Mouse (Mus musculus) midbrain, embryonic 16.5 days (tissue): ENCODE data around the gene Psg20. TPM values are rescaled to one million over a fixed set of nuclear protein-coding genes. Genes with fewer than 3 reads are reported as not detected.
"Not testable (repeated sequence)": the region's sequence is repeated elsewhere in the genome, so short reads cannot be mapped to it uniquely, and the experiment has no call there.

Source experiments
- ATAC-seq: fragments of 200-750 bp; cut with Nextera tagmentation; 2 replicates; pipeline ENCODE4 v1.8.0; 2017; ENCODE audit warnings: moderate TSS enrichment
- H3K27ac ChIP-seq: fragments of 300-500 bp; sonication (generic); 2 replicates; pipeline ENCODE4 v1.5.1; 2014; ENCODE audit warnings: mild to moderate bottlenecking, low read length, mixed read lengths
- H3K27me3 ChIP-seq: fragments of 300-500 bp; sonication (generic); 2 replicates; pipeline ENCODE4 v1.6.1; 2014; ENCODE audit warnings: low read depth, low read length, mixed read lengths; ENCODE audit not compliant: control insufficient read depth, insufficient read depth
- H3K36me3 ChIP-seq: fragments of 300-500 bp; sonication (generic); 2 replicates; pipeline ENCODE4 v1.6.1; 2014; ENCODE audit warnings: mild to moderate bottlenecking, low read length, moderate library complexity, mixed read lengths; ENCODE audit not compliant: control insufficient read depth, insufficient read depth
- H3K4me1 ChIP-seq: fragments of 300-500 bp; sonication (generic); 2 replicates; pipeline ENCODE4 v1.6.1; 2014; ENCODE audit warnings: mild to moderate bottlenecking, low read length, mixed read lengths; ENCODE audit not compliant: control insufficient read depth, insufficient read depth
- H3K4me2 ChIP-seq: fragments of 300-500 bp; sonication (generic); 2 replicates; pipeline ENCODE4 v1.6.1; 2014; ENCODE audit warnings: mild to moderate bottlenecking, low read length, mixed read lengths
- H3K4me3 ChIP-seq: fragments of 300-500 bp; sonication (generic); 2 replicates; pipeline ENCODE4 v1.5.1; 2014; ENCODE audit warnings: low read depth, mild to moderate bottlenecking, low read length, moderate library complexity, mixed read lengths
- H3K9ac ChIP-seq: fragments of 300-500 bp; sonication (generic); 2 replicates; pipeline ENCODE4 v1.6.1; 2014; ENCODE audit warnings: low read depth, low read length, mixed read lengths
- H3K9me3 ChIP-seq: fragments of 300-500 bp; sonication (generic); replicated peaks from 2 replicates; pipeline ENCODE4 v1.6.1; 2014; ENCODE audit warnings: mild to moderate bottlenecking, low read length, mixed read lengths; ENCODE audit not compliant: control insufficient read depth, poor library complexity, severe bottlenecking
- WGBS: fragments of 180-500 bp; shearing (Covaris S2); extraction: QIAGEN DNeasy Blood & Tissue Kit; methylation state at CpG from one replicate; pipeline ENCODE4 v1.1.7; 2014; 5-methylcytosine and 5-hydroxymethylcytosine counted together
- polyA plus RNA-seq: library from polyadenylated mRNA; unstranded; fragments of >200 nt; fragmentation: Nextera tagmentation; extraction: Ambion mirVana; gene quantifications from 2 replicates; pipeline ENCODE4 v1.2.1, GENCODE M21; 2015

Psg20 gene
- not detected in 2 replicates for polyA plus RNA-seq

DNA sequence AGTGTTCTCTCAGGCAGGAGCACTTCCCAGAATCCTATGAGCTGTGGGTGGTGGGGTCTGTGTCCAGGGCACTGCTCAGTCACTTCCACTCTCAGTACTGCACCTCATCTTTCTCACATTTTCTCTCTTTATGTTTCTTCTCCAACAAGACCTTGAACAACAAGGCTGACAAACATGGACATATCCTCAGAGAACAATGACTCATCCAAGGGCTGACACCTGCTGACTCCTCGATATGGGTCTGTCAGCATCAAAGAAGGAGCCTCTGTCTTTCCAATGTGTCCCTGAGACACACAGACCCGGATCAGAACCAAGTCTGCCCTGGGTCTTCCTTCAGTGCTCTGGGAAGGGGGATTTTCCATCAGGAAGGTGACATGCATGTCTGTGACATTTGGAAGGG, at the start of gene Psg20:
Gene Psg20, minus strand, starts transcription at position 101 of the 400 bp plus-strand sequence.
- Histone ChIP-seq H3K27ac (no peak within 1 kb of the TSS), H3K4me1 (no peaks in the 10 kb centered on the region), H3K27me3 (no peaks in the 10 kb centered on the region), H3K9me3 (no peaks in the 10 kb centered on the region), H3K4me2 (no peak within 1 kb of the TSS), H3K9ac (no peak within 1 kb of the TSS), H3K4me3 (no peak within 1 kb of the TSS), H3K36me3 (no peaks in the 10 kb centered on the region)
- 69% methylated on average over 2 of the region's 2 CpGs for WGBS
- ATAC-seq, result no peak

DNA sequence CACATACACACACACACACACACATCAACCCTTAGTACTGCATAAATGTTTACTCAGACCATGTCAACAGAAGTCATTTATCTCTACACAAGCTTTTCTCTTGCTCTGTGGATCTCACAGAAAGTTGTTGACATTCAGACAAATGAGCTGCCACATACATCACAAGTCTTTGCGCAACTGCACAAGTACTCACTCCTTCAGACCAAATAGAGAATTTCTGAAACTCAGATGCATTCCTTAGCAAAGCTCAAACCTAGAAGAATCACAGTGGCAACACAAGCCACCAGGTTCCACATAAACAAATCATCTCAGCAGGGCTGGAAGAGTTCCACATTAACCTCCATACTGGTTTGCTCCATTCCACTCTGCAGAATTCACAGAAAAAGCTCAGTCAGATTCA, 48.5 kb upstream of the Psg20 start:
- H3K27me3 ChIP-seq, result no peaks in the 10 kb centered on the region
- H3K9me3 ChIP-seq, result no peaks in the 10 kb centered on the region
- H3K4me2 ChIP-seq, result no peak overlapping the region
- WGBS, result 91% methylated on average over 1 of the region's 1 CpGs
- H3K4me3 ChIP-seq, result no peak overlapping the region
- no peak overlapping the region for H3K27ac ChIP-seq
- H3K36me3 ChIP-seq, result no peaks in the 10 kb centered on the region
- no peak for ATAC-seq
- H3K4me1 ChIP-seq, result no peaks in the 10 kb centered on the region
- H3K9ac ChIP-seq, result no peak overlapping the region

DNA sequence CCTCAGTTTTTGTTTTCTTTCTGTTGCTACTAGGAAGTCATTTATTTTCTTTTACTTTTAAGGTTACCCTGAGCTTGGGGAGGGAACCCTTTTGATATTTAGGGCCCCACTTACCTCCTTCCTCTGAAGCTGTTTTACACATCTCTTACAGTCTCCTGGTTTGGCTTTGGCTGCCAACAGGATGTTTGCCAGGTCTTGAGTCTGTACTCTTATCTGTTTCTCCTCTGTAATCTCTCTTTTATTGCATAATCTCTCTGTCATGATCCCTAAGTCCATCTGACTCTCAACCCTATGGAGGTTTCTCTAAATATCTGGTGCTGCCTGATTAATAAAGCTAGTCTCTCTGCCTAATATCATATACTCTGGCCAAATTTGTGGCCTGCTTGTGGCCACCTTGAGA, 47.1 kb upstream of the Psg20 start:
- Histone ChIP-seq H3K36me3 (no peaks in the 10 kb centered on the region), H3K27ac (no peak overlapping the region), H3K9ac (no peak overlapping the region), H3K4me3 (no peak overlapping the region), H3K4me1 (no peaks in the 10 kb centered on the region), H3K4me2 (no peak overlapping the region), H3K9me3 (no peaks in the 10 kb centered on the region), H3K27me3 (no peaks in the 10 kb centered on the region)
- no peak for ATAC-seq

DNA sequence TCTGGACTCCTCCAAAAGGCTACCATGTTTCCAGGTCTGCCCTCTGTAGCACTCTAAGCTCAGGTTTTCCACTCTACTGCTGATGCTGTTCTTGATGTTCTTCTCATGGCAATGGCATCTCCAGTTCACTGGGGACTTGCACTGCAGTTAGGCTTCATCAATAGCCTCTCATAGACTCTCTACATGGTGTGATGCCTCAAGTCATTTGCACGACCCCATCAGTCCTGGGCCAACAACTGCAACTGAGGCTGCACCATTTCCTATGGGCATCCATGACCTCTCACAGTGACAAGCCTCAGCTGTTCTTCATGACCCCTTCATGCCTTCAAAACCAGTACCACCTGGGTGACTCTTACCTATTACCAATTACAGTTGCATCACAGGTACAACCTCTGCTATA, 42.4 kb upstream of the Psg20 start:
- no peaks in the 10 kb centered on the region for H3K27me3 ChIP-seq
- H3K36me3 ChIP-seq, result no peaks in the 10 kb centered on the region
- WGBS, result 82% methylated on average over 1 of the region's 1 CpGs
- ATAC-seq, result no peak
- H3K4me1 ChIP-seq, result no peaks in the 10 kb centered on the region
- no peak overlapping the region for H3K4me3 ChIP-seq
- H3K27ac ChIP-seq, result no peak overlapping the region
- no peak overlapping the region for H3K9ac ChIP-seq
- H3K9me3 ChIP-seq, result no peaks in the 10 kb centered on the region
- no peak overlapping the region for H3K4me2 ChIP-seq

DNA sequence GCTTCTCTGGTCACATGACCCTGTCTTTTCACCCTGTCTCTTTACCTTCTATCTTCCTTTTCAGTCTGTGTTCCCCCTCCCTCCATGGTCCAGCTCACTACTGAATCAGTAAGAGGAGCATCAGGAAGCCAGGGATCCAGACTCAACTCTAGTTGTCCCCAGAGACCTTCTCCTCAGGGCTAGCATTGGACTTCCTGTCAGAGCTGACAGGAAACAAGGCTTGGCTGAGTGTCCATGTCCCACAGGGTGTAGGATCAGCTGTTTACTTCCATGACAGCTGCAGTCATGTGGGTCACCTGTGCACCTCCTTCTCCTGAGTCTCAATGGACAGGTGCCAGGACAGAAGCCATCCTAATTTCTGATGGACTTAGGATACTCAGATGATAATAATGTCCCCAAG, 39.9 kb upstream of the Psg20 start:
- not testable (repeated sequence) for H3K4me2 ChIP-seq, H3K4me1 ChIP-seq, H3K27me3 ChIP-seq, H3K4me3 ChIP-seq, ATAC-seq, H3K9ac ChIP-seq, H3K27ac ChIP-seq, H3K9me3 ChIP-seq, H3K36me3 ChIP-seq

DNA sequence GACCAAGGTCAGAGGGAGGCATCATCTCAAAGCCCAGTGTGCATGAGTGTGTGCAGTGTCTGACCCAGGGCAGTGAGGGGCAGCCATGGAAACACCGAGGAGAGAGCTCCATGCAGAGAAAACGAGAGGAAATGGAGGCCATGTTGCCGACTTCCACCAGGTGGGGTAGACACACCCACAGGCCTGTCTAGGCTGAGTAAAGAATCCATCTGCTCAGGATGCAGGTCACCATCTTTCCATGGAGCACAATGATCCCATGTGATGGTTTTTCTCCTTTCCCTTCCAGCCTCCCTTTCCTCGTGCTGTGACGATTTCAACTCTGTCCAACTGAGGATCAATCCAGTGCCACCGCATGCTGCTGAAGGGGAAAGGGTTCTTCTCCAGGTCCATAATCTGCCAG, 38.0 kb upstream of the Psg20 start:
- Histone ChIP-seq H3K27ac (no peak overlapping the region), H3K36me3 (no peaks in the 10 kb centered on the region), H3K4me3 (no peak overlapping the region), H3K9ac (no peak overlapping the region), H3K4me1 (no peaks in the 10 kb centered on the region), H3K27me3 (no peaks in the 10 kb centered on the region), H3K9me3 (no peaks in the 10 kb centered on the region), H3K4me2 (no peak overlapping the region)
- no peak for ATAC-seq
- 80% methylated on average over 6 of the region's 6 CpGs for WGBS

DNA sequence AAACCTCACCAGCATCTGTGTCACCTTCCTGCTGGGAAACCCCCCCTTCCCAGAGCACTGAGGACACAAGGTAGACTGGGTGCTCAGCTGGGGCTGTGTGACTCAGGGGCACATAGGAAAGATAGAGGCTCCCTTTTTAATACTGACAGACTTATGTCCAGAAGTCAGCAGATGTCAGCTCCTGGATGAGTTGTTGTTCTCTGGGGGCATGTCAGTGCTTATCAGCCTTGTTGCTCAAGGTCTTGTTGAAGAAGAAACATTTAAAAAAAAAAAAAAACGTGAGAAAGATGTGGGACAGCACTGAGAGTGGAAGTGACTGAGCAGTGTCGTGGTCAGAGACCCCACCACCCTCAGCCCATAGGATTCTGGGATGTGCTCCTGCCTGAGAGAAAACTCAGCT, 31.8 kb upstream of the Psg20 start, which contains the start of gene Psg22:
Gene Psg22, plus strand, starts transcription at position 301 of the 400 bp plus-strand sequence.
- Histone ChIP-seq H3K4me3 (no peak within 1 kb of the TSS), H3K9me3 (no peaks in the 10 kb centered on the region), H3K36me3 (no peaks in the 10 kb centered on the region), H3K27me3 (no peaks in the 10 kb centered on the region), H3K4me1 (no peaks in the 10 kb centered on the region), H3K4me2 (no peak within 1 kb of the TSS), H3K27ac (no peak within 1 kb of the TSS), H3K9ac (no peak within 1 kb of the TSS)
- 39% methylated on average over 2 of the region's 2 CpGs for WGBS
- no peak for ATAC-seq

DNA sequence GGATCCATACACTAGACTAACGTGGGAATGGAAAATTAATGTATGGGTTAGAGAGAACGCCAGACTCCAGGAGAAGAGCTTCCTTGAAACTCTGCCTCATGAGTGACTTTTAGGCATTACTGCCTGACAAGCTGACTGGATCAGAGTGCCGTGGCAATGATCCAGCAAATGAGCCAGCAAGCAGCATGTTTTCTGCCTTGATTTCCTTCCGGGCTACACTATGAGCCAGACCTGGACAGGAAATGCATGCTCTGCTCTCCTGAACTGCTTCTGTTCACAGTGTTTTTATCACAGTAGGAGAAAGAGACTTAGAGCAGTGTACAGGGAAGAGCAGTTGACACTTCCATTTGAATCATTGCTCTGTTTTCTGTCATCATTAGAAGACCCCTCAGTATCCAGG, 29.6 kb upstream of the Psg20 start:
- no peak overlapping the region for H3K27ac ChIP-seq
- no peak for ATAC-seq
- no peak overlapping the region for H3K9ac ChIP-seq
- no peaks in the 10 kb centered on the region for H3K36me3 ChIP-seq
- no peaks in the 10 kb centered on the region for H3K27me3 ChIP-seq
- H3K4me2 ChIP-seq, result no peak overlapping the region
- H3K9me3 ChIP-seq, result no peaks in the 10 kb centered on the region
- no peaks in the 10 kb centered on the region for H3K4me1 ChIP-seq
- H3K4me3 ChIP-seq, result no peak overlapping the region
- 52% methylated on average over 4 of the region's 4 CpGs for WGBS

DNA sequence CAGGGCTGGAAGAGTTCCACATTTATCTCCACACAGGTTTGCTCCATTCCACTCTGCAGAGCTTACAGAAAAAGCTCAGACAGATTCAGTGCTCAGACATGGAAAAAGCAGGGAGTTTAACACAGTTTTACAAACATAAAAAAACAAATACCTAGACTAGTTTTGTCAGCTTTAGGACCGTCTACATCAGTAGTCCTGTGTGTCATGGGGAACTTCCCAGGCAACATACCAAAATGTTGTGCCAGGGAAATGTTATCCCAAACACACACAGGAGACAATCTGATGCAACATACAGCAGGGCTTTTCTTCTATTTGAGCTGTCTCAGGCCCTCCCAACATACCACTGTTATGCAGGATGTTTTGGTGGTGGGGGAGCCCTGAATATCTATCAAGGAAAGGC, 24.9 kb upstream of the Psg20 start:
- H3K4me3 ChIP-seq, result no peak overlapping the region
- H3K27ac ChIP-seq, result no peak overlapping the region
- no peak overlapping the region for H3K4me2 ChIP-seq
- no peak overlapping the region for H3K9ac ChIP-seq
- no peak for ATAC-seq
- H3K4me1 ChIP-seq, result no peaks in the 10 kb centered on the region
- WGBS, result 60% methylated on average over 1 of the region's 1 CpGs
- no peaks in the 10 kb centered on the region for H3K27me3 ChIP-seq
- no peaks in the 10 kb centered on the region for H3K36me3 ChIP-seq
- no peaks in the 10 kb centered on the region for H3K9me3 ChIP-seq

DNA sequence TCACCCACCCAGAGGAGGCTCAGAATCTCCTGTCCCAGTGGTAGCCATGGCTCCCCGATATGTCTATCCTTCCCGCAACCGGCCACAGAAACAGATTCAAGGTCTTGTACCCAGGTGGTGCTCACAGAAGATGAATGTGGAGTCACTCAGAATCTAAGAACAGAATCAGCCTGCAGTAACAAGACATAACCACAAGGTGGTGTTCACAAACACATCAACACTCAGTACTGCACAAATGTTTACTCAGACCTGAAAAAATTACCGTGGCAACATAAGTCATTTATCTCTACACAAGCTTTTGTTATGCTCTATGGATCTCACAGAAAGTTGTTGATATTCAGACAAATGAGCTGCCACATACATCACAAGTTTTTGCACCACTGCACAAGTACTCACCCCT, 24.3 kb upstream of the Psg20 start:
- not testable (repeated sequence) for H3K4me1 ChIP-seq, H3K9me3 ChIP-seq, H3K36me3 ChIP-seq, H3K9ac ChIP-seq, H3K4me2 ChIP-seq, ATAC-seq, H3K27ac ChIP-seq, H3K4me3 ChIP-seq, H3K27me3 ChIP-seq
- 80% methylated on average over 4 of the region's 4 CpGs for WGBS
